ENCODE assay signal across 8 mouse cellular contexts in the genomic region with DNA sequence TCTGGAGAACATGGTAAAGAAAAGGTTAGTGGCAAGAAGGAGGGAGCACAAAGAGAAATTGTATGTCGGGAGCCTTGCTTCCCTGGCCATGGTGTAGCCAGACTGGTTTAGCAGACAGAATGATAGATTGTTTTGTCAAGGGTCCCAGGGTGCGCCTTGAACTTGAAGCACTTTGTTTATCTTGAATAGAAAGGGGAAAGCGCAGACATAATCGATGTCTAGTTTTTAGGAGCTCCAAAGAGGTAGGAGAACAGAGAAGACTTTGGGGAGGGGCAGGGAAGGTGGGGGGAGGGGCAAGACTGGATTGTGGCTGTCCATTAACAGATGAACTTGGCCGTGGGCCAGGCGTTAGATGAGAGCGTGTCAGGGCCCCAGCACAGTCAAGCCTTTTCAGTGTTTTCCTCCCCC. TPM values are rescaled to one million over a fixed set of nuclear protein-coding genes. Genes with fewer than 3 reads are reported as not detected.
DNase-seq lines count a peak whose midpoint lies in the region; ATAC-seq and TF ChIP-seq lines count a peak whose summit lies in the region.

No protein-coding gene starts in this region.

- peaks cover 86% of the 10 kb centered on the region for H3K79me2 ChIP-seq in MEL (ENCODE audit: control insufficient read depth, insufficient read depth, low read length, poor library complexity)

- peaks cover 84% of the 10 kb centered on the region for H3K36me3 ChIP-seq in erythroblast, embryonic 14.5 days (ENCODE audit: control insufficient read depth)
- peaks cover 37 to 82% of the 10 kb centered on the region in 2 experiments for H3K36me3 ChIP-seq in MEL (ENCODE audit: control insufficient read depth in 1 of 2, insufficient read depth in 2 of 2, low read length in 2 of 2)
- H3K36me3 ChIP-seq in hindbrain, embryonic 12.5 days = no peaks in the 10 kb centered on the region
- H3K36me3 ChIP-seq in liver, embryonic 13.5 days = peaks cover 20% of the 10 kb centered on the region

- WGBS in hindbrain, embryonic 12.5 days = 18% methylated on average over 7 of the region's 7 CpGs
- 20% methylated on average over 6 of the region's 7 CpGs for WGBS in liver, embryonic 13.5 days (ENCODE audit: insufficient replicate concordance)

- H3K27me3 ChIP-seq in erythroblast, embryonic 14.5 days (ENCODE audit: control insufficient read depth) = no peaks in the 10 kb centered on the region
- no peaks in the 10 kb centered on the region for H3K27me3 ChIP-seq in MEL (ENCODE audit: control insufficient read depth in 1 of 2, insufficient read depth in 2 of 2, low read length in 2 of 2)
- H3K27me3 ChIP-seq in hindbrain, embryonic 12.5 days = no peaks in the 10 kb centered on the region
- H3K27me3 ChIP-seq in liver, embryonic 13.5 days = no peaks in the 10 kb centered on the region

- no peak for TF ChIP-seq RAD21 in MEL (IDR thresholded peaks at IDR 0.05; ENCODE audit: low read depth, low read length)

- ATAC-seq in erythroblast, adult 5-6 weeks (replicated peaks; ENCODE audit: low FRiP score, poor library complexity, severe bottlenecking) = no peak
- ATAC-seq in hindbrain, embryonic 12.5 days (ENCODE audit: low FRiP score) = peak; percentile 86
- peak; percentile 45 for ATAC-seq in liver, embryonic 13.5 days (ENCODE audit: low read depth)
- ATAC-seq in megakaryocyte, adult 5-6 weeks (ENCODE audit: poor library complexity, severe bottlenecking) = no peak

- peak overlapping the region; percentile 39 for H3K9ac ChIP-seq in MEL (ENCODE audit: control insufficient read depth, low read depth, low read length, poor library complexity, severe bottlenecking)
- peak overlapping the region; percentile 13; the same call in 1 of the 2 replicates for H3K9ac ChIP-seq in hindbrain, embryonic 12.5 days
- peak overlapping the region; percentile 45; the same call in 1 of the 2 replicates for H3K9ac ChIP-seq in liver, embryonic 13.5 days

- no peak for TF ChIP-seq POLR2A in MEL (IDR thresholded peaks at IDR 0.05; ENCODE audit: control insufficient read depth in 1 of 2, insufficient read depth in 1 of 2, low read depth in 1 of 2, low read length in 2 of 2, poor library complexity in 1 of 2)

- DNase-seq in MEL (ENCODE audit: low read depth, low spot score) = peak; percentile 85
- no peak for DNase-seq in liver, embryonic 13.5 days
- no peak for DNase-seq in adrenal gland, postnatal 4 days (ENCODE audit: low spot score in 2 of 2)
- DNase-seq in adrenal gland, postnatal 10 days = no peak

- H3K4me1 ChIP-seq in erythroblast, embryonic 14.5 days (ENCODE audit: control insufficient read depth) = peaks cover 88% of the 10 kb centered on the region
- peaks cover 56 to 61% of the 10 kb centered on the region in 2 experiments for H3K4me1 ChIP-seq in MEL (ENCODE audit: control insufficient read depth in 1 of 2, insufficient read depth in 2 of 2, low read length in 2 of 2)
- H3K4me1 ChIP-seq in hindbrain, embryonic 12.5 days = peaks cover 90% of the 10 kb centered on the region
- peaks cover 89% of the 10 kb centered on the region for H3K4me1 ChIP-seq in liver, embryonic 13.5 days (replicated peaks)

- no peak for TF ChIP-seq EP300 in MEL (IDR thresholded peaks at IDR 0.05; ENCODE audit: low read depth in 1 of 2, low read length in 2 of 2)

- H3K4me3 ChIP-seq in erythroblast, embryonic 14.5 days (replicated peaks) = peak overlapping the region; percentile 28
- peak overlapping the region; percentile 3 to 25; a peak in 3 of 4 replicates for H3K4me3 ChIP-seq in MEL (ENCODE audit: control insufficient read depth in 1 of 2, insufficient read depth in 1 of 2, low read depth in 2 of 2, low read length in 2 of 2)
- no peak overlapping the region for H3K4me3 ChIP-seq in hindbrain, embryonic 12.5 days
- peak overlapping the region; percentile 20; the same call in 1 of the 2 replicates for H3K4me3 ChIP-seq in liver, embryonic 13.5 days (replicated peaks)

- H3K9me3 ChIP-seq in erythroblast, embryonic 14.5 days (ENCODE audit: control insufficient read depth, low read length) = no peaks in the 10 kb centered on the region
- no peaks in the 10 kb centered on the region for H3K9me3 ChIP-seq in MEL (replicated peaks; ENCODE audit: insufficient read depth, low read length)
- no peaks in the 10 kb centered on the region for H3K9me3 ChIP-seq in hindbrain, embryonic 12.5 days (replicated peaks)
- H3K9me3 ChIP-seq in liver, embryonic 13.5 days (replicated peaks) = no peaks in the 10 kb centered on the region

- H3K27ac ChIP-seq in MEL (ENCODE audit: control insufficient read depth, low read depth, low read length) = peak overlapping the region; percentile 66
- H3K27ac ChIP-seq in hindbrain, embryonic 12.5 days = peak overlapping the region; percentile 70
- H3K27ac ChIP-seq in liver, embryonic 13.5 days = peak overlapping the region; percentile 81

- no peak for TF ChIP-seq CTCF in MEL (IDR thresholded peaks at IDR 0.05 in 2 of 3, conservative IDR thresholded peaks at IDR 0.05 in 1 of 3; ENCODE audit: control insufficient read depth in 1 of 3, insufficient read depth in 1 of 3, low read depth in 2 of 3, low read length in 3 of 3, poor library complexity in 1 of 3, severe bottlenecking in 1 of 3)

- peak overlapping the region; percentile 31 for H3K4me2 ChIP-seq in hindbrain, embryonic 12.5 days (replicated peaks)
- peak overlapping the region; percentile 51 for H3K4me2 ChIP-seq in liver, embryonic 13.5 days

TF ChIP-seq in MEL, 35 proteins besides CTCF, POLR2A, EP300 and RAD21:
- TF ChIP-seq NRF1 (IDR thresholded peaks at IDR 0.05; ENCODE audit: insufficient read depth, low read depth, low read length, poor library complexity, severe bottlenecking) (no peak), RCOR1 (IDR thresholded peaks at IDR 0.05; ENCODE audit: low read depth, low read length) (no peak), ZC3H11A (IDR thresholded peaks at IDR 0.05; ENCODE audit: low read depth, low read length) (no peak), ETS1 (IDR thresholded peaks at IDR 0.05; ENCODE audit: low read depth, low read length) (peak; percentile 28; the same call in 1 of the 2 replicates)

RNA-seq across cellular contexts. Expression of a gene that starts 22.0 kb away (rescaled TPM):
- 4.5 and 4.9 TPM in 2 replicates for polyA plus RNA-seq in erythroblast, embryonic 14.5 days (2012)
- total RNA-seq in erythroblast, adult 5-6 weeks (2015; ENCODE audit: low replicate concordance) = 11.1 and 25.5 TPM in 2 replicates
- total RNA-seq in erythroblast, adult 5-6 weeks (2017; ENCODE audit: low replicate concordance) = 4.9 and 10.2 TPM in 2 replicates
- total RNA-seq in MEL (2012; rRNA removed) = 37.0 and 43.8 TPM in 2 replicates
- 100 to 1,000 TPM in 1 of 2 experiments, 10 to 100 TPM in 1; 83.8 to 112 TPM for polyA plus RNA-seq in MEL (2012; ENCODE audit: insufficient read depth in 1 of 2, insufficient read length in 2 of 2, low read depth in 1 of 2, low replicate concordance in 2 of 2, missing spikeins in 1 of 2)
- polyA plus RNA-seq in hindbrain, embryonic 12.5 days (2016; fragmentation: Nextera tagmentation; extraction: Ambion mirVana) = 89.1 and 94.8 TPM in 2 replicates
- polyA plus RNA-seq in liver, embryonic 13.5 days (2015; fragmentation: Nextera tagmentation; extraction: Ambion mirVana) = 37.9 and 45.0 TPM in 2 replicates
- 1 to 10 TPM; 5.9 to 7.8 TPM for total RNA-seq in adrenal gland, postnatal 4 days (2021)
- 1 to 10 TPM; 3.3 to 4.8 TPM for total RNA-seq in adrenal gland, postnatal 10 days (2021)
- 31.4 and 33.7 TPM in 2 replicates for total RNA-seq in megakaryocyte, adult 5-6 weeks (2015)
- total RNA-seq in megakaryocyte, adult 5-6 weeks (2017) = 16.2 and 34.6 TPM in 2 replicates

RNA-seq across cellular contexts. Expression of a gene that starts 25.0 kb away (rescaled TPM):
- not detected in 2 replicates for polyA plus RNA-seq in erythroblast, embryonic 14.5 days (2012)
- total RNA-seq in erythroblast, adult 5-6 weeks (2015; ENCODE audit: low replicate concordance) = not detected in 2 replicates
- 4.0 TPM in 1 of 2 replicates, not detected in the other for total RNA-seq in erythroblast, adult 5-6 weeks (2017; ENCODE audit: low replicate concordance)
- total RNA-seq in MEL (2012; rRNA removed) = not detected in 2 replicates
- not detected for polyA plus RNA-seq in MEL (2012; ENCODE audit: insufficient read depth in 1 of 2, insufficient read length in 2 of 2, low read depth in 1 of 2, low replicate concordance in 2 of 2, missing spikeins in 1 of 2)
- polyA plus RNA-seq in hindbrain, embryonic 12.5 days (2016; fragmentation: Nextera tagmentation; extraction: Ambion mirVana) = not detected in 2 replicates
- not detected in 2 replicates for polyA plus RNA-seq in liver, embryonic 13.5 days (2015; fragmentation: Nextera tagmentation; extraction: Ambion mirVana)
- total RNA-seq in adrenal gland, postnatal 4 days (2021) = not detected
- not detected for total RNA-seq in adrenal gland, postnatal 10 days (2021)
- not detected in 2 replicates for total RNA-seq in megakaryocyte, adult 5-6 weeks (2015)
- total RNA-seq in megakaryocyte, adult 5-6 weeks (2017) = not detected in 2 replicates

Comparison
In these comparisons a context has a peak if more than half of its experiments do, and no peak if none do; other contexts are left out.
1. ATAC-seq: peak in hindbrain, embryonic 12.5 days (single experiment) and liver, embryonic 13.5 days (single experiment); none in erythroblast, adult 5-6 weeks (single experiment) and megakaryocyte, adult 5-6 weeks (single experiment).
2. Peak in every context shown above with its lines, with median percentiles within 50 percentile points of each other: H3K27ac ChIP-seq and H3K9ac ChIP-seq.